Mouse (Mus musculus) midbrain, embryonic 13.5 days (tissue): ENCODE results near the gene Osgep. TPM values are rescaled to one million over a fixed set of nuclear protein-coding genes. Genes with fewer than 3 reads are reported as not detected.

ENCODE experiments used
- ATAC-seq: fragments of 200-750 bp; cut with Nextera tagmentation; 2 replicates; pipeline ENCODE4 v1.8.0; 2017; ENCODE audit warnings: mild to moderate bottlenecking, moderate TSS enrichment, moderate library complexity
- H3K27ac ChIP-seq: fragments of 300-500 bp; sonication (generic); 2 replicates; pipeline ENCODE4 v1.5.1; 2015; ENCODE audit warnings: inconsistent platforms, mild to moderate bottlenecking, moderate library complexity
- H3K27me3 ChIP-seq: fragments of 300-500 bp; sonication (generic); 2 replicates; pipeline ENCODE4 v1.6.1; 2015; ENCODE audit warnings: mild to moderate bottlenecking, inconsistent platforms
- H3K36me3 ChIP-seq: fragments of 300-500 bp; sonication (generic); 2 replicates; pipeline ENCODE4 v1.6.1; 2015; ENCODE audit warnings: mild to moderate bottlenecking, inconsistent platforms
- H3K4me1 ChIP-seq: fragments of 300-500 bp; sonication (generic); replicated peaks from 2 replicates; pipeline ENCODE4 v1.6.1; 2015; ENCODE audit warnings: inconsistent platforms
- H3K4me2 ChIP-seq: fragments of 300-500 bp; sonication (generic); replicated peaks from 2 replicates; pipeline ENCODE4 v1.6.1; 2015; ENCODE audit warnings: moderate library complexity, mild to moderate bottlenecking, inconsistent platforms
- H3K4me3 ChIP-seq: fragments of 300-500 bp; sonication (generic); replicated peaks from 2 replicates; pipeline ENCODE4 v1.5.1; 2015; ENCODE audit warnings: mild to moderate bottlenecking, inconsistent platforms
- H3K9ac ChIP-seq: fragments of 300-500 bp; sonication (generic); replicated peaks from 2 replicates; pipeline ENCODE4 v1.6.1; 2015; ENCODE audit warnings: mild to moderate bottlenecking, inconsistent platforms
- H3K9me3 ChIP-seq: fragments of 300-500 bp; sonication (generic); 2 replicates; pipeline ENCODE4 v1.6.1; 2016; ENCODE audit warnings: mild to moderate bottlenecking, inconsistent platforms
- WGBS: fragments of 180-500 bp; shearing (Covaris S2); methylation state at CpG from one replicate; pipeline ENCODE4 v1.1.7; 2015; 5-methylcytosine and 5-hydroxymethylcytosine counted together
- polyA plus RNA-seq: library from polyadenylated mRNA; unstranded; fragments of >200 nt; fragmentation: Nextera tagmentation; extraction: Ambion mirVana; gene quantifications from 2 replicates; pipeline ENCODE4 v1.2.1, GENCODE M21; 2015

The Osgep gene
- polyA plus RNA-seq, 1 experiment from 2014 or later, result 127 TPM

DNA sequence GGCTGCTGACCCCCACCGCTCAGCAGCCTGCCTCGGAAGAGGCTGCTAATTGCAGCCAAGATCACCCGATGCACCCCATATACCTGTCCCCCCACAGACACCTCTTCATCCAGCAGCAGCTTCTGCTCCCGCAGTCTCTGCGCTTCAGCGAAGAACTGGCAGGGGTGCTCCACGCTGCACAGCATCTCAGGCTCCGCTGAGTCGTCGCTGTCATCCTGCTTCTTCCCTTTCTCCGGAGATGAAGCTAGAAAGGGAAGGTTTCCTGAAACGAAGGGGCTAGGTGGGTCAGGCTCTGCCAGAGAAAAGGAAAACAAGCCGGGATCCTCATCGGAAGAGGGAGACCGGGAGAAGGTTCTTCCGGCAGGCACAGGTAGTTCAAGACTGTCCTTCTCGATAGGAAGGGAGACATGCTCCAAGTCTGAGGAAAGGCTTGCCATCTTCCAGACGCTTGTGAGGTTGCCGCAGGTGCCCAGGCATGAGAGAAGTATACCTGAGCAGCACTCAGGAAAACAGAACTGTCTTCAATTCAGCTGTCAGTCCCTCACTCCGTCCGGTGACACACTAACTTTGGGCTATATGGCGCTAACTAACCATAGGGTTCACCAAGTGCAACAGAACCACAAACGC lies 27.8 kb downstream of the Osgep start:
- H3K27ac ChIP-seq, result peak overlapping the region; percentile 3; the same call in 1 of the 2 replicates
- 17% methylated on average over 23 of the region's 23 CpGs for WGBS
- ATAC-seq, result peak; percentile 83

DNA sequence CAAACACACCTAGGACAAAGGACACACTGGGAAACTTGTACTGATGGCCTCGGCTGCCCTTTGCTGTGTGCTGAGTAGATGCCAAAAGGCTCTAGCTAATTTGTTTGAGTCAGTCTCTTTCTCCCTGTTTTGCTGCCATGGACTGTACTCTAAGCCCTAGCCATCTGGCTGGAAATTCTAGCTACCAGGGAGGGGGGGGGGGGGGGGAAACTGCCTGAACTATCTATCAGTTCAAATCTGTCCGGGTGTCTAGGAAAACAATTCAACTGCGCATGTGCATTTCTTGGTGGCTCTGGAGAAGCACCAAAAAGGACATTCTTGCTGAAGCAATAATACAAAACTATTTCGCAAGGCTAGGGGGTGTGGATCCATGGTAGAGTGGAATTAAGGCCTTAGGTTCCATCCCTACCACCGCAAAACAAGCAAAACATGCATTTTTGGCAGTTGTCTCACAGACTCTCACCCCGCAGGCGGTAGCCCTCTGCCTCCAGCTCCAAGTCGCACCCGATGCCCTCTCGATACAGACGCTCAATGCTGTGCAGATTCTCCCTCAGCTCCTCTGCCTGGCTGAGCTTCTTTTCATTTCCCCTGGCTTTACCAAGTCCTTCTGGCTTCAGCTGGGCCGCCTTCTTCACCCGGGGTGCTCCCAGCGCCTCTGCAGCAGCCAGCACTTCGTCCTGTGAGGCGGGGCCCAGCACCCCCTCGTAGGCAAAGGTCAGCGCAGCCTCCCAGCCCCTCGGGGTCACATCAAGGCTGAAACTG lies 28.5 kb downstream of the Osgep start:
- ATAC-seq, result peak; percentile 60
- Histone ChIP-seq H3K4me2 (peak overlapping the region; percentile 90), H3K9ac (peak overlapping the region; percentile 78), H3K36me3 (no peaks in the 10 kb centered on the region), H3K9me3 (no peaks in the 10 kb centered on the region), H3K4me1 (peaks cover 14% of the 10 kb centered on the region), H3K27me3 (peaks cover 12% of the 10 kb centered on the region; the same call in 1 of the 2 replicates), H3K4me3 (peak overlapping the region; percentile 52), H3K27ac (peak overlapping the region; percentile 3; the same call in 1 of the 2 replicates)
- 19% methylated on average over 19 of the region's 19 CpGs for WGBS

More for the DNA sequence above, 27.8 kb downstream of the Osgep start:
- peak overlapping the region; percentile 90 for H3K4me2 ChIP-seq
- H3K4me1 ChIP-seq, result peaks cover 14% of the 10 kb centered on the region
- no peaks in the 10 kb centered on the region for H3K9me3 ChIP-seq
- H3K9ac ChIP-seq, result peak overlapping the region; percentile 78
- H3K27me3 ChIP-seq, result peaks cover 12% of the 10 kb centered on the region; the same call in 1 of the 2 replicates
- H3K4me3 ChIP-seq, result peak overlapping the region; percentile 52
- H3K36me3 ChIP-seq, result no peaks in the 10 kb centered on the region

DNA sequence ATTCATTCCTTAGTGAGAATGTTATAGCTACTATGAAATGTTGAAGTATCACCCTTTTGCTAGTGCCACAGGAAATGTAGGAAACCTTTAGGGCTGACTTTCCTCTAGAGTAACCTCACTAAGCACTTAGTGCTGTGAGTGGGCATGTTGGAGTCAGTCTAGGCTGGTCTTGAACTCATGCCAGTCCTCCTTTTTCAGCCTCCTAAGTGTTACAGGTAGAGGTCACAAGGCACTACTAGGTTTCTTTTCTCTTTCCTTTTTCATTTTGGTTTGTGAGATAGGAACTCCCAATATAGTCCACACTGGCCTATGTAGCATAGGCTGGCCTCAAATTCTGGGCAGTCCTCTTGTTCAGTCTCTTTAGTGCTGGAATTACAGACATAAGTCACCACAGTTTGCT lies 29.3 kb downstream of the Osgep start:
- no peak for ATAC-seq
- Histone ChIP-seq H3K27me3 (peaks cover 12% of the 10 kb centered on the region; the same call in 1 of the 2 replicates), H3K36me3 (no peaks in the 10 kb centered on the region), H3K4me3 (no peak overlapping the region), H3K9me3 (no peaks in the 10 kb centered on the region), H3K9ac (no peak overlapping the region), H3K27ac (no peak overlapping the region), H3K4me2 (no peak overlapping the region), H3K4me1 (peaks cover 14% of the 10 kb centered on the region)

DNA sequence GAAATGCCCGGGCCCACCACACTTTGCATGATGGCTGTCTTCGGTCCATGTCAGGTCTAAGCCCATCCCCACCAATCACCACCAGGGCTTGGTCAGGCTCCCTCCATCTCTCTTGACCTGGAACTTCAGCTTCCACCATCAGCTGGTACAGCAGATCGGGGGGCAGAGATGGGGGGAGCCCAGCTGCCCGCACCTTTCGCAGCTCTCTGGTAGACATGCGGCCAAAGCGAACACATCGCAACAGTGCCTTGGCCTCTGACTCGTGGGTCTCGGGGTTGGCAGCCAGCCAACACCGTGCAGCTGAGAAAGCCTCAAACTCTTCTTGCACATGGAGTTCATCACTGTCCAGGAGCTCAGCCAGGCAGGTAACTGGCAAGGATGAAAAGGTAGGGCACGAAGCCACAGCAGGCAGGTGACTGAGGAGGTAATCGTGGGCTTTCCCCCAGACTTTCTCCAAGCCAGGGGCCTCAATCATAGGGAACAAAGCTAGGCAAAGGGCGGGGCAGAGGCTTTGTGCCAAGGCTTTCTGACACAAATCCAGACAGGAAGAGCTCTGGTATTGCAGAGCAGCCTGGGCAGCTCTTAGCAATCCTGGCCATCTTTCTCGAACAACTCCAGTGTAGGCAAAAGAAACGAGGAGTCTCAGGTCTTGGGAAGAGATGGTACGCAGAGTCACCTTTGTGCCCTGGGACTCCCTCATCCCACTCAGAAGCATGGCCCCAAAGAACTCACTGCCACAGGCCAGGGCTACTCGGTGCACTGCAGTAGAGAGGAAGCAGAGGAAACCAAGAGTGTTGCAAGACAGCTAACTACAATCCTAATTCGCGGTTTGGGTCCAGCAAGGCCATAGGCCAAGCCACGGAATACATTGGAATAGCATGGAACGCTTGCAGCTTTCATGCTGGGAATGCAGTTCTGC lies 31.9 kb downstream of the Osgep start:
- no peak overlapping the region for H3K27ac ChIP-seq
- H3K27me3 ChIP-seq, result peaks cover 12% of the 10 kb centered on the region; the same call in 1 of the 2 replicates
- WGBS, result 88% methylated on average over 22 of the region's 22 CpGs
- H3K4me3 ChIP-seq, result no peak overlapping the region
- ATAC-seq, result no peak
- no peaks in the 10 kb centered on the region for H3K9me3 ChIP-seq
- no peak overlapping the region for H3K9ac ChIP-seq
- no peaks in the 10 kb centered on the region for H3K36me3 ChIP-seq
- no peak overlapping the region for H3K4me2 ChIP-seq
- peaks cover 14% of the 10 kb centered on the region for H3K4me1 ChIP-seq

DNA sequence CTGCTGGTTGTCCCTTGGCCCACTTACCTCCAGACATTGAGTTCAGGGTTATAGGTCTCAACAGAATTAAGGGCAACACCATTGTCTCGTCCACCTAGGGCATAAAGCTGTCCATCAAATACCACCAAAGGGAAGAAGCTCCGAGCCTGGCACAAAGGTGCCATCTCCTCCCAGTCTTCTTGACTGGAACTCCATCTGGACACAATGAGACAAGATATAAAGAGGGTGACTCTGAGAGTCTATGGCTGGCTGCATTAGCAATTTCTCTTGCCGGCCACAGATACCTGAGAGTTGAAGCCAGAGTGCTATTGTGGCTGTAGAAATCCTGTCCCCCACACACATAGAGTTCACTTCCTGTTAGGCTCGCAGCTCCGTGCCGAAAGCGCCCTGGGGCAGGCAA lies 32.6 kb downstream of the Osgep start:
- peaks cover 12% of the 10 kb centered on the region; the same call in 1 of the 2 replicates for H3K27me3 ChIP-seq
- no peaks in the 10 kb centered on the region for H3K9me3 ChIP-seq
- ATAC-seq, result no peak
- H3K4me2 ChIP-seq, result no peak overlapping the region
- no peak overlapping the region for H3K27ac ChIP-seq
- no peak overlapping the region for H3K4me3 ChIP-seq
- H3K36me3 ChIP-seq, result no peaks in the 10 kb centered on the region
- WGBS, result 93% methylated on average over 7 of the region's 7 CpGs
- no peak overlapping the region for H3K9ac ChIP-seq
- peaks cover 11% of the 10 kb centered on the region for H3K4me1 ChIP-seq

DNA sequence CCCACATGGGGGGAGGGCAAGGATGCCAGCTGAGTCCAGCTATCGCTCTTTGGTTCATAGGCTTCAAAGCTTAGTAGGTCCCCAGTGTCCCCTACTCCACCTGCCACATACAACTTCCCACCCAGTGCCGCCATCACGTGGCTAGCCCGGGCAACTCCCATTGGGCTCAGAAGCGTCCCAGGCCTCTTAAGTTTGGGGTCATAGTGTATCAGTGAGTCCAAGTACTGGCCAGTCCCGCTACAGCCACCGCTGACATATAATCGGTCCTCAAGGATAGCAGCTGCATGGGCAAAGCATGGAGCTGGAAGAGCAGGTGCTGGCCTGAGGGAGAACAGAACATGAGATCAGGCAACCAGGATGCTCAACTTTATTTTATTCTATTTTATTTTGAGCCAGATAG lies 33.1 kb downstream of the Osgep start:
- Histone ChIP-seq H3K9me3 (no peaks in the 10 kb centered on the region), H3K4me2 (no peak overlapping the region), H3K27ac (no peak overlapping the region), H3K36me3 (no peaks in the 10 kb centered on the region), H3K27me3 (peaks cover 12% of the 10 kb centered on the region; the same call in 1 of the 2 replicates), H3K4me3 (no peak overlapping the region), H3K9ac (no peak overlapping the region), H3K4me1 (peaks cover 6% of the 10 kb centered on the region)
- 95% methylated on average over 8 of the region's 8 CpGs for WGBS
- ATAC-seq, result no peak

DNA sequence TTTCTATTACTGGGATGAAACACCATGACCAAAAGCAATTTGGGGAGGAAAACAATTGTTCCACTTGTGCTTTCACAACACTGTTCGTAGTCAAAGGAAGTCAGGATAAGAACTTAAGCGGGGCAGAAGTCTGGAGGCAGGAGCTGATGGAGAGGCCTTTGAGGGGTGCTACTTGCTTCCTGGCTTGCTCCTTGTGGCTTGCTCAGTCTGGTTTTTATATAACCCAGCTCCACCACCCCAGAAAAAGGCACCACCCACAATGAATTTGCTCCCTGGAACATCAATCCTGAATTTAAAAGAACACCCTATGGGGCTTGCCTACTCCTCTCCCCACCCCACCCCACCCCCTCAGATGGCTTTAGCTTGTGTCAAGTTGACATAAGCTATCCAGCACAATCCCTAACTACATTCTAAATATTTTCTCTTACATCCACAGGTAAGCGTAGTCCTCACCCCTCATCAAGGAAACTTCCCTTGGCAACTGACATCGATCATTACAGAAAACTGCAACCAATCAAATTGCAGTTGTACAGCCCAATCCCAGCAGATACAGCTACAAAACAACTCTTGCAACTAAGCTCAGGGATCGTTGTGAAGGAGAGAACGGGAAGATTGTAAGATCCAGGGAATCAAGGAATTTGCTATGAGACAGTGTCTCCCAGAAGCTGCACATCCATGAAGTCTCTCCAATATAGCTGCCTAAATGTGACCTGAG lies 48.3 kb downstream of the Osgep start:
- Histone ChIP-seq H3K4me1 (no peaks in the 10 kb centered on the region), H3K9me3 (no peaks in the 10 kb centered on the region), H3K4me2 (no peak overlapping the region), H3K27me3 (no peaks in the 10 kb centered on the region), H3K4me3 (no peak overlapping the region), H3K36me3 (no peaks in the 10 kb centered on the region), H3K27ac (no peak overlapping the region), H3K9ac (no peak overlapping the region)
- no peak for ATAC-seq
- 87% methylated on average over 6 of the region's 6 CpGs for WGBS

DNA sequence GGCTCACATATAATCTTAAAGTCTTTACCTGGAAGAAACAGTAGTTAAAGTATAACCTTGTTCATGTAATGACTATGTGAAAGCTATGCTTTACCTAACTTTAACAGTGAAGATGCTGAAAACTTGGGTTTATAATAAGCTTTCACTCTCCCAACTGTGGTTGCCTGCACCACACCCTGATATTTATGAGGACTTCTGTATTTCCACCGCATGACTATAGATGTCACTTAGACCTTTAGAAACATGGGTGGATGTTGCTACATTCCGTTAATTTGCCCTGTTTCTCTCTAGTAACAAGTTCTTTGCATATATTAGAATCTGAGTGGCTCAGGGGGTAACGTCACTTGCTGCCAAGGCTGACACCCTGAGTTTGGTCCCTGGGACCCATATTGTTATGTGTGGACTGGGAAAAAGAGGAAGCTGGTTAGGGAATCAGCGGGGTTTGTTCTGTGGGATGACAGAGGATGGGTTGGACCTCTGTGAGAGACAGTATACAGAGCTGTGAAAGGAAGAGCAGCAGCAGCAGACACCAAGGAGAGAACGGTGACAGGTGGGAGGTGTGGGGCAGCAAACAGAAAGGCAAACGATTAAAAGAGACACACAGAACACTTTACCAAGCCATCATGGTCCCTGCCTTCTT lies 49.0 kb downstream of the Osgep start:
- H3K4me1 ChIP-seq, result peaks cover 3% of the 10 kb centered on the region; the same call in 1 of the 2 replicates
- H3K4me2 ChIP-seq, result no peak overlapping the region
- H3K4me3 ChIP-seq, result no peak overlapping the region
- no peaks in the 10 kb centered on the region for H3K9me3 ChIP-seq
- no peak for ATAC-seq
- no peak overlapping the region for H3K9ac ChIP-seq
- no peak overlapping the region for H3K27ac ChIP-seq
- H3K27me3 ChIP-seq, result no peaks in the 10 kb centered on the region
- 79% methylated on average over 6 of the region's 6 CpGs for WGBS
- no peaks in the 10 kb centered on the region for H3K36me3 ChIP-seq

DNA sequence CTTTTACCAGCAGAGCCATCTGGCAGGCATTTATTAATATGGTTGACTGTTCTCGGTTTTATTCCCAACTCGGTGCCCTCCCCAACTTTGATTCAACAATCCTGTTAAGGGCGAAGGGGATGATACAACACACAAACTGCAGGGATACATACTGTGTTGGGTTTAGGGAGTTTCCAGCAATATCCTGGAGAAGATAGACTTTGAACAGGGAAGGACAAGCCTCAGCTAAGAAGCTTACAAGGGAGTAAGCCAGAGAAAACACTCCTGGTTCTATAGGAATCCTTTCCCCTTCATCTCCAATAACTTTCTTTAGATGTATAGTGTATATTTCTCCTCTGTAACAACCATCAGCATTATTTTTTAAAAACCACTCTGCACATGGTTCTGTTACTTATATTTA lies 49.5 kb downstream of the Osgep start:
- Histone ChIP-seq H3K27me3 (no peaks in the 10 kb centered on the region), H3K9me3 (no peaks in the 10 kb centered on the region), H3K36me3 (no peaks in the 10 kb centered on the region), H3K9ac (no peak overlapping the region), H3K4me1 (peaks cover 6% of the 10 kb centered on the region; the same call in 1 of the 2 replicates), H3K4me3 (no peak overlapping the region), H3K4me2 (no peak overlapping the region), H3K27ac (no peak overlapping the region)
- no peak for ATAC-seq
- WGBS, result 92% methylated on average over 3 of the region's 3 CpGs

- no peaks in the 10 kb centered on the region for H3K36me3 ChIP-seq
- WGBS, result 80% methylated on average over 2 of the region's 2 CpGs
- H3K4me1 ChIP-seq, result peaks cover 10% of the 10 kb centered on the region; the same call in 1 of the 2 replicates
- H3K4me2 ChIP-seq, result 0 out of 2 replicates have a peak overlapping the region, but pooled peaks have one; percentile 60
- ATAC-seq, result no peak
- no peak overlapping the region for H3K27ac ChIP-seq
- H3K27me3 ChIP-seq, result no peaks in the 10 kb centered on the region
- no peak overlapping the region for H3K4me3 ChIP-seq
- no peaks in the 10 kb centered on the region for H3K9me3 ChIP-seq
- H3K9ac ChIP-seq, result no peak overlapping the region
Measured at GRCm38 (mm10) chr14:50871284-50871683, 53.4 kb downstream of the Osgep start.

DNA sequence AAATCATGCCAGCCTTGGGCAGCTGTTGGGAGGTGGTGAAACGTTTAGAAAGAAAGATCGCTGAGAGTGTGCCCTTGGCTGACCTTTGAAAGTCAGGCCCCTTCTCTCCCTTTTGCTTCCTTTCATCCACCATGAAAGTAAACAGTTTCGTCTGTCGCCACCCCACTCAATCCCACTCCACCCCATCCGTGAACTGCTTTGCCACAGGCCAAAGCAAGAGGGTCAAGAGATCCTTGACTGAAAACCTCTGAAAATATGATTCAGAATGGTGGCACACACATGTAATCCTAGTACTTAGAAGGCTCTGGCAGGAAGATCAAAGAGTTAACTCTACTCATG lies 53.9 kb downstream of the Osgep start:
- H3K4me1 ChIP-seq, result peaks cover 10% of the 10 kb centered on the region; the same call in 1 of the 2 replicates
- peak overlapping the region; percentile 60 for H3K4me2 ChIP-seq
- no peak overlapping the region for H3K27ac ChIP-seq
- H3K27me3 ChIP-seq, result no peaks in the 10 kb centered on the region
- WGBS, result 26% methylated on average over 5 of the region's 5 CpGs
- H3K4me3 ChIP-seq, result peak overlapping the region; percentile 45
- ATAC-seq, result 0 out of 2 replicates have a peak, but pooled peaks have one; percentile 21
- H3K9ac ChIP-seq, result peak overlapping the region; percentile 54
- no peaks in the 10 kb centered on the region for H3K36me3 ChIP-seq
- H3K9me3 ChIP-seq, result no peaks in the 10 kb centered on the region
